Mouse (Mus musculus): ENCODE measurements around the gene Larp1.
A peak's percentile ranks its signal among the peaks of the same experiment; 100 is the strongest.

The Larp1 gene

DNA sequence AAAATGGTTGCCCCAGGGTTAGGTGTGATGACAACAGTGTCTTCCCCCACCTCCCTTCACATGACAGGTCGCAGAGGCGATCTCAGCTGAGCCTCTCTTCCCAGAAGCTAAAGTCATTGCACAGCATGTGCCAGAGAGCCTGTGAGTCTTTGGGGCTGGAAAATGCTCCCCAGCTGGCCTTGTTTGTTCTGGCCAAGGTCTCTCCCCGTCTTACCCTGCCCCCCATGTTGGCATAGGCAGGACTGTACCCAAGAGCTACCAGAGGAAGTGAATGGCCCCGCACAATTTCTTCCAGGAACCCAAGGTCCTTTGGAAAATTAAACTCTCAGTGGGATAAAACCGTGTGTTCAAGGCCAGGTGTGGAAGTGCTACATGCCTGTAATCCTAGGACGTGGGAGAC, 5.1 kb upstream of the Larp1 start:
- no peak for DNase-seq

DNA sequence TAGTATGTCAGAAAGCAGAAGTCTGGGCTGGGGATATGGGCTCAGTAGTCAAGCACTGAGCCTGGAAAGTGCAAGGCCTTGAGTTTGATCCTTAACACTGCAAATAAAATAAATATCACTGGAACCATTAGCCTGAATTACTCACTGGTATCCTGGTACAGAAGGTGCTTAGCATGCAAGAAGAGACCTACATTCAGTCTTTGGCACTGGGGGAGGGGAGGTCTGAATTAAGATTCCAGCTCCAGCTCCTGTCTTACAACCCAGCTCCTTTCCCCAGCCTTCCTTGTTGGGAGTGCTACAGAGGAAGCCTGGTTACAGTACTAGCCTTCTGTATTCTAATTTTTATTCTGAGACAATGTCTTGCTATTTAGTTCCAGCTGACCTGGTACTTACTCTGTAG, 3.8 kb upstream of the Larp1 start:
- DNase-seq: no peak

DNA sequence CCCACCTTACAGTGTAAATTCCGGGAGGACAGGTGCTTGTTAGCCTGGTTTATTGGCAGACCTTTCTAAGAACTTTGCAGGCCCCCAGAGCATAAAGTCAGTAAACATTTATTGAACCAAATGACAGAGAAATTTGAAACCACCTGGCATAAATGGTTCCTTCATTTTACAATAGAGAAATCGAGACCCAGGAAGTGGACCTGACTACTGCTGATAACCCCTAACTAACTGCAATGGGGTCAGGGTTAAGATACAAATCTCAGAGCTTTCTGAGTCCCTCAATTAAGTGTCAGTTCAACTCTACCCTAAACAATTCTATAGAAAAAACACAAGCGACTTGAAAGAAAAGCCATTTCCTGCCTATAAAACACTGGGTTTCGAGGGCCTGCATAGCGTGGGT, 851 bp upstream of the Larp1 start:
- no peak for DNase-seq

DNA sequence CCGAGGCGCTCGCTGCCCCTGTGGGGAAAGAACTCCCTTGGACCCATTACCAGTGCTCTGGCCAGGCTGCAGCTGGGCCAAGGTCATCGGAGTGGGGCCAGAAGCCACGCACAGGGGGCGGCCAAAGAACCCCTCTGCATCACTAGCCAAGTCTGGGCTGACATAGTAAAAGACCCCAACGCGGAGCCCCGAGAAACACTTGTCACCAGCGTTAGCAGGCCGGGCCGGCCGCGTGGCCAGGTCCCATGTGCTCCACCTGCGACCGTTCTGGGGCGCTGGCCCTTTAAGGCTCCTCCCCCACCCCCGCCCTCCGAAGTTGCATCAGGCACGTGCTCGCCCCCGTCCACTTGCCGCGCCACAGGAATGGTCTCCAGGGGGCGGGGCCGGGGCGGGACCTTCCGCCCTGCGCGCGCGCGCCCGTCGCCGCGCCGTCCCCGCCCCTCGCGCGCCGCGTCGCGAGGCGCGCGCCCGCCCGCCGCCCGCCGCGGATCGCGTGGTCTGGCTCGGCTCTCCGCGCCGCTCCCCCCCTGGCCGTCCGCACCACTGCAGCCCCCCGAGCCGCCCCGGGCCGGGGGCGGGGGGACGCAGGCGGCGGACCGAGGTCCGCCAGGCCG, 320 bp upstream of the Larp1 start:
- peak; percentile 77 to 89 for DNase-seq

DNA sequence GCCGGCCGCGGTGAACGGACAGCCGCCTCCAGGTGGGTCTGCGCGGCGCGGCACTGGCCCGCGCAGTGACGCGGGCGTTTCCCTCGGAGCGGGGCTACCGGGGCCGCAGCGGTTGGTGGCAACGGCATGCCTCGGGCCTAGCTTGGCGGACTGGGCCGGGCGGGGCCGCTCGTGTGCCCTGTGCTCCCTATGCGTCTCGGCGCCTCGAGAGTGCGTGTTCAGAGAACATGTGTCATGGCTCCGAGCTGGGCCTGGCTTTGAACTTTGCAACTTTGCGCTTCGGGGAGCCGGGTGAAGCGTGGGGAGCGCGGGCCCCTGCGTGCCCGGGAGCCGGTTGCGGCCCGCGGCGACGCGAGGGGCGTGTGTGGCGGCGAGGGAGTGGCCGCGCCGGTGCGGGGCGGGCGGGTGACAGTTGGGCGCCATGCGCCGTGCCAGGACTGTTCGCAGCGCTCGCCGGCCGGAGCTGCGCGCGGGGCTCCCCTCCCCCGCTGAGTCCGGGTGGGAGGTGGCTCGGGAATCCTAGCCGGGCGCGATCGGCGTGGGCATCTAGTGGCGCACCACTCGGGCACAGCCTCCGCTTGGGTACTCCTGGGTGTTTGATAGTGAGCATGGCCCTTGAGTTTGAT, 765 bp downstream of the Larp1 start:
- peak; percentile 60 to 72 for DNase-seq

DNA sequence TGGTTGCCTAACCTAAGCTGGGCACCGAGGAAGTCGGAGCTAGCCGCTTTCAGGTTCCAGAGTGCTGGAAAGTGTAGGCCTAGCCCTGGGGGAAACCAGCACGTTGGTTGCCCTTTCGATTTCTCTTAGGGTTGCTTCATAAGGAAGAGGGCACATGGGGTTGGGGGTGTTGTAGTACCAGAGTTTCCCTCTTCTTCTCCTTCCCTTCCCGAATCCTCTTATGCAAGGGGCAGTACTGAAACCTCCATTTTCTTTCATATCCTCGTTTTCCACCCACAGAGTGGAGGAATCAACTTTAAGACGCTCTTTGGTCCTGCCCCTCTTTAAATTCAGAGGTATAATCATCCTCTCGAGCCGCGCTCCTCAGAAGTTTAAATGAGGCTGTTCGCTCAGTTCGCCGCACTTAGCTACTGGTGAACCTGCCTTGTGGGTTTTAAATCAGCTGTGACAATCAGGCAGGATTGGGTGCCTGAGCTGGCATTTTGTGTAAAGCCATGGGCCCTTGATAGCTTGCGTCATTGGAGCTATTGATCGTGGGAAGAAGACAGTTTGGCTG, 1.4 kb downstream of the Larp1 start:
- DNase-seq: no peak

DNA sequence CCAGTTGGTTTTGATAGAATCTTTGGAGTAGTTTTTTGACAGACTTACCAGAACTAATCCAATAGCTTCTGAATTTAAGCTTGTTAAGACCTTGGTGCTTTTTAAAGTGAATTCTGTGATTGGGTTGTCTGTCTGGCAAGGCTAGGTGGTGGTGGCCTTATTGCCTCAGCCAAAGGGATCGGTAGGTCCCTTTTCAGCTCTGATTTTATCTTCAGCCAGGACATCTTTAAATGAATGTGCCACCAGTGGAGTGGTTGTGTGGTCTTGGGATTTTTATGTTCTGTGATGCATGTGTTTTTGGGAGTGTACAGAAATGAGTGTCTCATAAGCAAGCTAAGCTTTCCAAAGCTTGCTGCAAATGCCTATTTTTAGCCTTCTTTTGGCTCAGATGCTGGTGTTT, 2.1 kb downstream of the Larp1 start:
- no peak for DNase-seq

DNA sequence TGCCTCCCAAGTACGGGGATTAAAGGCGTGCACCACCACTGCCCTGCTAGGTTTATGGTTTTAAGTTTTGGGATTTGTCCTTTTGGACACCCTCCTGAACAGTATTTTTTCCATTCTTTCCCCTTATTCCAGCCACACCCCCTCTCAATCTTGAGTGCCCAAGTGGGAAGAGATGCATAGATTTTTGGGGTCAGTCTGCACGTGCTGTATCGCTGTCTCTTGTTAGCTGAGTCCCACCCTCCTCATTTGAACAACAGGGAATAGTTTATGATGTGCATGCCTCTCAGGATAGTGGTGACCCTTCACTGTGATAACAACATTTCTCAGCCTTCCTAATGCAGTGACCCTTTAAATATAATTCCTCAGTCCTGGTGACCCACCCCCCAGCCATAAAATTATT, 2.9 kb downstream of the Larp1 start:
- no peak for DNase-seq

DNA sequence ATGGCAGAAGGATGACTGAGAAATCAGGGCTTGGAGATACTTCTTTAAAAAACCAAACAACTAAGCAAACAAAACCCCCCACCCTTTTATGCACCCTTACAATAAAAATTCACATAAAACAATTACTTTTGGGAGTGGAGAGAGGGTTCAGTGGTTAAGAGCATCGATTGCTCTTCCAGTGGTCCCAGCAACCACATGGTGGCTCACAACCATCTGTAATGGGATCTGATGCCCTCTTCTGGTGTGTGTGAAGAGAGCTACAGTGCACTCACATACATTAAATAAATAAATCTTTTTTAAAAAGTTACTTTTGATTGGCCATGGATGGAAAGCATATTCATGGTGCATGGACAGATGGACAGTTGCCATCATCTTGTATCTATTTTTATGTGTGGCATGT, 3.8 kb downstream of the Larp1 start:
- DNase-seq: no peak

DNA sequence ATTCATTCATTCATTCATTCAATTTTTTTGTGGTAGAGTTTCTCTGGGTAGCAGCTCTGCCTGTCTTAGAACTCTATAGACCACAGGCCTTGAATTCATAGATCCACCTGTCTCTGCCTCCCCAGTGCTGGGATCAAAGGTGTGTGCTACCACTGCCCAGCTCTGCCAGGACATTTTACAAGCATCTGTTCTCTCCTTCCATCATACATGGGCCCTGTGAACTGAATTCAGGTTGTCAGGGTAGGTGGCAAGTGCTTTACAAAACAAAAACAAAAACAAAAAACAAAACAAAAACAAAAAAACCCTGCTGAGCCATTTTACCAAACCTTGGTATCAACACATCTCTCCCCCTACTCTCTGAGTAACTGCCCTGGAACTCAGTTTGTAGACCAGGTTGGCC, 4.2 kb downstream of the Larp1 start:
- no peak for DNase-seq

DNA sequence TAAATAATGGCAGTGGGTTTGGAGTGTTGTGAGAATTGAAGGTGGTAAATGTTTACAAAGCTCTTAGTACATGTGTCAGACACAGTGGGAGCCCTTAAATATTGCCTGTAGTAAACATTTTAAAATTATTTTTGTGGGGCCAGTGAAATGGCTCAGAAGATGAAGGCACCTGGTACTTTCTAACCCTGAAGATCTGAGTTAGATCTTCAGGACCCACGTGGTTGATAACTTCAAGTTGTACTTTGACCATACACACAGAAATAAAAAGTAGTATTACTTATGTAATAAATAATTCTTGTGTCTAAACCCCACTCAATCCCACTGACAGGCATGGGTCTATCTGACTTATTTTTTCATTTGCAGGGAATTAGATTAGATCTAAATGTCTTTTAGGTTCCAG, 5.7 kb downstream of the Larp1 start:
- DNase-seq: no peak

DNA sequence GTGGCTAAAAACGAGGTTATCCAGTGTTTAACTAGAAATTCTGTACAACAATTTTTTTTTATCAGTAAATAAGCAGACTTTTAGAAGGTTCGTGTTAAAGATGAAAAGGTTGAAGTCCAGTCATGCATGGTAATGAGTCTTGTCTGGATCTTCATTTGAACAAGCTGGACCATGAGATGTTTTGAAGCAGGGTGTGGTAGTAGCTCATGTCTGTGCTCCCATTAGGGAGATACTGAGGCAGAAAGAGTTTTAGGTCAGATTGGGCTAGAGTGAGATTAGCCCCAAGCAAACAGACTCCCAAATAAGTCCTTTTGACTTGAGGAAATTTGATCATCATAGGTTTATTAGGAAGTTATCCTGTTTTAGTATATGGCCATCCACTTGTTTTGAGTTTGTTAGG, 6.5 kb downstream of the Larp1 start:
- no peak for DNase-seq

DNA sequence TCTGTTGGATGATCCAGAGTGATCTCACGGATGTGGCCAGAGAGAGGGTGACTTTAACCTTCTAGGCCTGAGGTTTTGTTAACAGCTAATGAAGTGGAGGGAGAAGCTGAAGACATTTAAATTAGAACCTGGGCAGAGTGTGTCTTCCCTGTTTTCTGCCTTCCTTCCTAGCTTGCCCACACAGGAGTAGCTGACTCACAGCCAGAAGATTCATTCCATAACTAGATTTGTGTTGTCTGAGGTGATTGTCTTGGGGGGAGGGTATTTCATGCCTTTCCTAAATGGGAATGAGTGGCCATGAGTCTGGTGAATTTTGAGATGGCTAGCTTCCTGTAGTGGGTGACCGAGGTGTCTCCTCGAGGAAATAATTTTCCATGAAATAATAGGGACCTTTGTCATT, 7.5 kb downstream of the Larp1 start:
- DNase-seq: no peak

DNA sequence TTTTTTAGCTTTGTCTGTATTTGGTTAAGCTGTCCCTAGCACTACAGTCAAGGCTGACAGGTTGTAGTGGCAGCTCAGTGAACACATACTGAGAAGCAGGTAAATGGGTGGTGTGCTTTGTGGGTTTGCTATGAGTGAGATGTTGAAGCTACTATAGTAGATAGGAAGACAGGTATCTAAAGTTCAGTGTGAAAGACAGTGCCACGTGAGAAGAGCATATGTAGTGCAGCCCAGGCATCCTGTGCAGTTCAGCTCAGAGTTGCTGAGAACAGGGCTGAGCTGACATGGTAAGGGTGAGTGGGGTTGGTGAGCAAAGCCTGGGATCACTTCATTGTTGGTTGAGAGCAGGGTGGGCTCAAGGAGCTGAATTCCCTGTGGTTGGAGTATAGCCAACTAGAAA, 8.6 kb downstream of the Larp1 start:
- no peak for DNase-seq

DNA sequence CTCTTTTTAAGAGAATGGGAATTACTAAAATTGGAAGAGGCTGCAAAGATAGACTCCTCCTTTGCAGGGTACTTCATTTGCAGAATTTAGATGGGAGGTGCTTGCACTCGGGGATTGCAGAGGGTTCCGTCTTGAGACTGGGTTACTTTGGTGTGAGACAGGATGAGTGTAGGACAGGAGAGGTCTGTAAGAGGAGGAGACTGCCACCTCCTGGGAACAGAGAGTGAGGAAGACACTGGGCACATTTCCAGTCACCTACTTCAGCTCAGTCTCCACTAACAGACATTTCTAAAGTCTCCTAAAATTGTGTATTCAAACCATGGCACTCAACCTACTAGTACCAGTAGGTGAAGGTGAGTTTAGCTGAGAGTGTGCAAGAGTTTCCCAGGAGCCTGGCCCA, 9.4 kb downstream of the Larp1 start:
- no peak for DNase-seq

DNA sequence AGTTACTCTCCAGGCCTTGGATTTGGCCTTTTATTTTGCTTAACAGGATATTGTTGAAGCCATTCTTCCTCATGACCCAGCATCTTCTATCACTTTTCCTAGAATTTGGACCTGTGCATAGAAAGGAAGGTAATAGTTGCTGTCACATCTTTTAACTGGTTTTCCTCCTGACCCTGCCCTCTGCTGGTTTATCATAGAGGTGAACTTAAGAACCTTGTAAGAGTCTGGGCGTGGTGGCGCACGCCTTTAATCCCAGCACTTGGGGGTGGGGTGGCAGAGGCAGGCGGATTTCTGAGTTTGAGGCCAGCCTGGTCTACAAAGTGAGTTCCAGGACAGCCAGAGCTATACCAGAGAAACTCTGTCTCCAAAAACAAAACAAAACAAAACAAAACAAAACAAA, 9.8 kb downstream of the Larp1 start:
- no peak for DNase-seq

DNA sequence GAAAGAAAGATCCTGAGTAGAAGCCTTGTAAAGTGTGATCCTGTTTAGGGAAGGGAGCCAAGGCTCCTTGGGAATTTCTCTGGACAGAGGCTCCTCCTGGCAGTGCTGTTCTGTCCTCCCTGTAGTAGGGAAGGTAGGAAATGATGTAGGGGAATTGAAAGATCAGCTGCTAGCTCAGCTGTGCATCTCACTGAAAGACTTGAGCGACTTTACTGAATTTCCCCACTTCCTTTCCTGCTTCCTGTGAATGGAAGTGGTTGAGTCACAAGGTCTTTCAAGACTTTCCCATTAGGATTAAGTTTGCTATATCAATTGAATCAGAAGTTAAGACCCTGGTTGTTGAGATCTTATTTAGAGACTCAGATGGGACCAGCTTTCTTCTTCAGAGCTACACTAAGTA, 12.2 kb downstream of the Larp1 start:
- no peak for DNase-seq

DNA sequence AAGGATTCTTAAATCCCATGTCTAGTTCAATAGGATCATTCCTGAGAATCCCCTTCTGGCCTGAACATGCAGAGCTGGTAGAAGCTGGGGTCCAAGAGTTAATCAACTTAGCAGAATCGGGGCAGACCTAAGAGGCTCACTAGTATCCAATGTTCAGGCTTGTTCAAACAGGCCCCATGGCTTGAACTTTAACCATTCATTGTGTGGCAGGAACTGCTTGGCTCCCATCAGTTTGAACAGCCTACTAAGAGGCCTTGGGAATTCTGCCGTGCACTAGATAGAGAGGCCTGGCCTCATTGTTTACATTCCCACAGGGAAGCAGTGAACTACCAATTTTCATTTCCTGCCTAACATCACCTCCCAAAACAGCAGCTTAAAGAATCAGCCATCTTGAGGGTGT, 12.8 kb downstream of the Larp1 start:
- DNase-seq: no peak

DNA sequence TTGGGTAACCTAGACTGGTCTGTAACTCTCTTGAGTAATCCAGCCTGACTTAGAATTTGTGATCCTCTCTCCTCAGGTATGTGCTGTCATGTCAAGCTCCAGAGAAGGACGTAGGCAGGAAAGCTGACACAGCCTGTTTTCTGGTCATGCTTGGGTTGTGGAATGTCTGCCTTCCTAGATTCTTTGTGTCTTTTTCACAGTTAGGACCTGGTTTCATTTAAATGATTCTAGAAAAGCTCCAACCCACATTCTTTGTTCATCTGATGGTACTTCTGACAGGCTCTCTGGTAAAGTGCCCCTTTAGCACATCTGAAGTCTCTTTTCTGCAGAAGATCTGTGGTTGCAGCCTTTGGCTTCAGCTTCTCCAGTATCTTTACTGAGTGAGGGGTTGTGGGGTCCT, 15.4 kb downstream of the Larp1 start:
- no peak for DNase-seq

DNA sequence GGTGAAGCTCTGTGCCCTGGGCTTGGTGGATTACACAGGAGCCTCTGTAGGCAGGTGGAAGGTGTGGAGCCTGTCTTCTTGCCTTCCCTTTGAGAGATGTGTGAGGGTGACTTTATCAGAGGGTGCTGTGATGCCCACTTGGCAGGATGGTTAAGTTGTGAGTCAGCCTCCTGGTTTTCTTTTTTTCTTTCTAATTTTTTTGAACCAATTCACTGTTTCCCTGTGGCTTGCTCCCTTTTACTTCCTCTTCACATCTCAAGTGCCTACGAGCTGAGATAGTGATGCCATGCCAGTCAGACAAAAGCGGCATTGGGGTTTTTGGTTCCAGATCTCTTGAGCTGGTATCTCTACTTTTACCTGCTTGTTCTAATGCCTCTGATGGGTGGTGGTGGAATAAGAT, 15.8 kb downstream of the Larp1 start:
- DNase-seq: no peak

DNA sequence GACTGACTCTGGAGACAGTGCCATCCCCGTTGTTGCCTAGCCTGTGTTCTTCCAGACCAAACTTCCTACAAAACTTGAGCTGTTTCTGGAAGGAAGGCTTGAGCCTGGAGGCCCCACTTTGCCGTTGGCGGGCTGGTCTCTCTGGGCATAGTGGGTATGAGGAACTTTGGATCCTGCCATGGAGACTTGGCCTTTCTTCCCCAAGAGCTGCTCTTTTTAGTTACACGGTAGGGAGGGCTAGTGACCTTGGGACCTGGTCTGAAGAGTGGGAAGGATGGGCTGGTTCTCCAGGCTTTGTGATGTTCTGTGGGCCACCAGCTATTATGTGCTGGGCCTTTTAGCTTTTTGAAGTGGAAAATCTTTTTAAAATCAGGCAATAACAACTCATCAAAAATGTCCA, 17.0 kb downstream of the Larp1 start:
- DNase-seq: no peak

DNA sequence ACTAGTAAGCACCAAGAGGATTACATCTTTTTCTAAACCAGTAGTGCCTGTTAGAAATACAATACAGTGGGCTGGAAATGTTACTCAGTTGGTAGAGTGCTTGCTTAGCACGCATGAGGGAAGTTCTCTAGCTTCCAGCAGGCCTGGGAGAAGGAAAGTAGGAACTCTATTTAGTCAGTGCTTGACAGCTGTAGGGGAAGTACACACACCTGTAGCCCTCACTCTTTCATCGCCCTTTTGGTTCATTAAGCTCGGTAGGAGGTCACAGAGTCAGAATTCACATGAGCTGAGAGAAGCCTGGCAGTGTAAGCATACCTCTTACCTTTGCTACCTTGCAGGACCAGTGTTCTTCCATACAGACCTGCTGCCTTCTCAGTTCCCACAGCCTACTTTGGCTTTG, 17.5 kb downstream of the Larp1 start:
- DNase-seq: no peak

DNA sequence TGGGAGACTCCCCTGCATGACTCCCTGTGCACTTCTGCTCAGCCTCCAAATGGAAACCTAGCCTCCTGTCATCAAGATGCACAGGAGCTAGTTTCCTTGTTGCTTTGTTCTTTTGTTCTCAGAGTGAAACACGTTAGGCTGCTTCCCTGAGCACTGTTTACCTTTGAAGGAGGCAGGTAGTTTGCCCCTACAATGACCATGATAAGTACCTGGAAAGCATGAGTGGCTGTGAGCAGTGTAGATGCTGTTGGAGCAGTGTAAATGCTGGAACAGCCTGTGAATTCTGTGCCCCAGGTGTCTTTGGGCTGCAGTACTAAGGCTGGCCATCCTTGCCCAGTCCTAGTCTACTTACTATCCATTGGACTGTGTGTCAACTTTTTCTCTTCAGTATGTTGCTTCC, 18.0 kb downstream of the Larp1 start:
- DNase-seq: no peak

DNA sequence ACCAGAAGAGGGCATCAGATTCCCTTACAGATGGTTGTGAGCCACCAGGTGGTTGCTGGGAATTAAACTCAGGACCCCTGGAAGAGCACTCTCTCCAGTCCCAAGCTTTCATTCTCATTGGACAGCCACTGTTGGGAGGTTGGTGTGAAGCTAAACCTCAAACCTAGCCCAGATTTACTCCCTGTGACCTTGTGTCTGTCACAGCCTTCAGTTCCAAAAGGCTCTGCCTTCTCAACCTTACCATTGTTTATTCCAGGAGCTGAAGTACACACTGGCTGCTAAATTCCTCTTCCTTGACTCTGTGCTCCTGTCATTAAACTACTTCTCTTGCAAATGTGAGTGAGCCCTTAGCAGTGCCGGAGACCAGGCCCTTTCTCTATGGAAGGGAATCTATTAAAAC, 20.1 kb downstream of the Larp1 start:
- DNase-seq: no peak

DNA sequence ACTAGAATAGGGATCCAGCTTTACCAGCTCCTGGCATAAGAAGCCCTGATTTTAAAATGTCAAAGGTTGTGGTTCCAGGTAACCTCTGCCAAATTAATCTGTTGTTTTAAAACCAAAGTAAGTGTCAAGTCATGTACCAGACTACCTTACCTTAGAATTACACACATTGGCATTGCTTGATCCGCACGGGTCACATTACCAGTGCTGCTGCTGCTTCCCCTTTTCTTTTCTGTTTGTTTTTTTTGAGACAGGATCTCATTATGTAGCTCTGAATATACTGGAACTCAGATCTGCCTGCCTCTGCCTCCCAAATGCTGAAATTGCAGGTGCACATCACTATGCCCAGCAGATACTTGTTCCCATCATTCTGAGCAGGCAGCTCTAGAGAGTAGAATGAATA, 21.0 kb downstream of the Larp1 start:
- DNase-seq: no peak
